In genomic region chr17:33063001-33063400, GRCm38 (mm10) we compare ENCODE assay signal across 35 mouse cellular contexts. TPM values are rescaled to one million over a fixed set of nuclear protein-coding genes. Genes with fewer than 3 reads are reported as not detected.
DNase-seq lines count a peak whose midpoint lies in the region; ATAC-seq and TF ChIP-seq lines count a peak whose summit lies in the region.
"Had no signal": no experiment of that assay in that cellular context is flagged by ENCODE, and none has a peak within 500 bp of the region (broad histone marks: within the 10 kb centered on the region; RNA-seq: fewer than 3 reads in every experiment).

No protein-coding gene starts in this region.

- H3K27ac ChIP-seq in ES-E14 (ENCODE audit: insufficient read depth, low read depth, low read length, poor library complexity, severe bottlenecking), result no peak overlapping the region
- H3K27ac ChIP-seq in hindbrain, embryonic 13.5 days, result no peak overlapping the region
- H3K27ac ChIP-seq: forebrain, embryonic 10.5 days; forebrain, embryonic 13.5 days; heart, adult 2 months; heart, embryonic 10.5 days; heart, embryonic 13.5 days; hindbrain, embryonic 15.5 days had no signal

- H3K9me3 ChIP-seq in megakaryocyte, embryonic 14.5 days, result peaks cover 11% of the 10 kb centered on the region; the same call in 1 of the 2 replicates
- H3K9me3 ChIP-seq in ES-E14 (ENCODE audit: control insufficient read depth, insufficient read depth, low read depth, low read length), result no peaks in the 10 kb centered on the region
- H3K9me3 ChIP-seq in hindbrain, embryonic 13.5 days, result no peaks in the 10 kb centered on the region
- H3K9me3 ChIP-seq: forebrain, embryonic 10.5 days; forebrain, embryonic 13.5 days; heart, embryonic 10.5 days; heart, embryonic 13.5 days; hindbrain, embryonic 15.5 days had no signal

- peaks cover 7% of the 10 kb centered on the region for H3K27me3 ChIP-seq in megakaryocyte, embryonic 14.5 days (replicated peaks)
- H3K27me3 ChIP-seq in hindbrain, embryonic 13.5 days, result 0 out of 2 replicates have a peak, but pooled peaks cover 6% of the 10 kb centered on the region
- H3K27me3 ChIP-seq: forebrain, embryonic 13.5 days; heart, embryonic 13.5 days; hindbrain, embryonic 15.5 days had no signal

- no peak for ATAC-seq in megakaryocyte, adult 5-6 weeks (ENCODE audit: poor library complexity, severe bottlenecking)
- no peak for ATAC-seq in hindbrain, embryonic 13.5 days (ENCODE audit: low FRiP score)
- ATAC-seq: CD4-positive, CD25-positive, alpha-beta regulatory T cell, adult 4 months; forebrain, embryonic 13.5 days; forebrain, embryonic 16.5 days had no signal

- WGBS in hindbrain, embryonic 13.5 days, result 0% methylated on average over 1 of the region's 1 CpGs

- no peak overlapping the region for H3K4me2 ChIP-seq in hindbrain, embryonic 13.5 days
- H3K4me2 ChIP-seq: forebrain, embryonic 13.5 days; heart, embryonic 13.5 days; hindbrain, embryonic 15.5 days had no signal

- H3K36me3 ChIP-seq in megakaryocyte, embryonic 14.5 days (replicated peaks; ENCODE audit: low read length), result no peaks in the 10 kb centered on the region
- no peaks in the 10 kb centered on the region for H3K36me3 ChIP-seq in ES-E14 (ENCODE audit: control insufficient read depth, insufficient read depth, low read length, poor library complexity, severe bottlenecking)
- H3K36me3 ChIP-seq in hindbrain, embryonic 13.5 days, result no peaks in the 10 kb centered on the region
- H3K36me3 ChIP-seq: forebrain, embryonic 10.5 days; heart, embryonic 10.5 days; heart, embryonic 13.5 days; hindbrain, embryonic 15.5 days had no signal

- peak overlapping the region; percentile 64 for H3K4me3 ChIP-seq in megakaryocyte, embryonic 14.5 days (replicated peaks)
- H3K4me3 ChIP-seq in ES-E14 (ENCODE audit: insufficient read depth in 1 of 2, low read depth in 1 of 2, low read length in 2 of 2, poor library complexity in 1 of 2, severe bottlenecking in 1 of 2), result no peak overlapping the region
- no peak overlapping the region for H3K4me3 ChIP-seq in hindbrain, embryonic 13.5 days
- H3K4me3 ChIP-seq: forebrain, embryonic 10.5 days; forebrain, embryonic 13.5 days; heart, adult 2 months; heart, embryonic 10.5 days; heart, embryonic 13.5 days; hindbrain, embryonic 15.5 days had no signal

- DNase-seq in ES-E14 (ENCODE audit: low read depth, low spot score) (peak; percentile 47), ZHBTc4 (ENCODE audit: low read depth, low spot score) (peak; percentile 90)
- DNase-seq in adrenal gland, postnatal 10 days, result no peak
- DNase-seq: adrenal gland, adult 2 months; adrenal gland, postnatal 25 days; cerebellum, adult 11-12 months; cerebellum, adult 8-10 months; cerebellum, postnatal 10 days; cerebellum, postnatal 36 days; gastrocnemius, postnatal 10 days; gastrocnemius, postnatal 36 days; heart, adult 2 months; heart, postnatal 14 days; heart, postnatal 4 days; kidney, adult 11 months had no signal

- in situ Hi-C loops in ES-E14 (cut with MboI; ENCODE audit: low sequenced_read_pairs in 2 of 2, unreplicated experiment in 2 of 2), result no loop called here

- peaks cover 10% of the 10 kb centered on the region for H3K4me1 ChIP-seq in megakaryocyte, embryonic 14.5 days
- H3K4me1 ChIP-seq in ES-E14 (ENCODE audit: control insufficient read depth in 2 of 2, insufficient read depth in 2 of 2, low read length in 2 of 2, poor library complexity in 1 of 2), result peaks cover 2 to 6% of the 10 kb centered on the region in 2 experiments; a peak in 3 of 4 replicates
- no peaks in the 10 kb centered on the region for H3K4me1 ChIP-seq in hindbrain, embryonic 13.5 days (replicated peaks)
- H3K4me1 ChIP-seq: forebrain, embryonic 13.5 days; heart, embryonic 10.5 days; heart, embryonic 13.5 days; hindbrain, embryonic 15.5 days had no signal

- no peak overlapping the region for H3K9ac ChIP-seq in ES-E14 (ENCODE audit: insufficient read depth, low read depth, low read length, poor library complexity, severe bottlenecking)
- H3K9ac ChIP-seq in hindbrain, embryonic 13.5 days, result no peak overlapping the region
- H3K9ac ChIP-seq: forebrain, embryonic 13.5 days; heart, embryonic 13.5 days; hindbrain, embryonic 15.5 days had no signal

TF ChIP-seq in ES-E14, 5 proteins besides CTCF, POLR2A, EP300 and RAD21:
- no peak for TF ChIP-seq ZC3H11A (IDR thresholded peaks at IDR 0.05; ENCODE audit: borderline replicate concordance, low read depth, low read length)
- no peak for TF ChIP-seq HCFC1 (IDR thresholded peaks at IDR 0.05; ENCODE audit: borderline replicate concordance, insufficient read depth, low read length)
- 0 out of 2 replicates have a peak, but pooled peaks have one; percentile 45 for TF ChIP-seq ZNF384 (IDR thresholded peaks at IDR 0.05; ENCODE audit: low read depth, low read length)
- TF ChIP-seq CHD2 (IDR thresholded peaks at IDR 0.05; ENCODE audit: low read depth, low read length), result peak; percentile 19; the same call in 1 of the 2 replicates
- TF ChIP-seq MAFK (IDR thresholded peaks at IDR 0.05; ENCODE audit: insufficient read depth, low read depth, low read length), result peak; percentile 83
TF ChIP-seq in ES-E14: peak in this region for 3.

RNA-seq across cellular contexts. Expression of gene 4921501E09Rik, which starts 4.9 kb away (rescaled TPM):
- polyA plus RNA-seq in megakaryocyte, embryonic 14.5 days (2012; ENCODE audit: insufficient read depth, low replicate concordance), result not detected in 2 replicates
- not detected in 2 replicates for total RNA-seq in megakaryocyte, adult 5-6 weeks (2015)
- total RNA-seq in megakaryocyte, adult 5-6 weeks (2017), result not detected in 2 replicates
- not detected in 2 replicates for total RNA-seq in ES-E14 (2012; rRNA removed)
- not detected for total RNA-seq in adrenal gland, postnatal 10 days (2021)
- not detected in 2 replicates for polyA plus RNA-seq in hindbrain, embryonic 13.5 days (2015; fragmentation: Nextera tagmentation; extraction: Ambion mirVana)
- total RNA-seq: adrenal gland, adult 2 months; adrenal gland, postnatal 25 days; gastrocnemius, adult 18-20 months; gastrocnemius, postnatal 10 days; gastrocnemius, postnatal 36 days; granulocyte monocyte progenitor cell, adult 5-6 weeks; heart, adult 2 months; heart, postnatal 14 days; heart, postnatal 4 days; MEL had no signal
- polyA plus RNA-seq: adrenal gland, adult 2 months; brain, embryonic 14.5 days; C2C12; CD4-positive, CD25-positive, alpha-beta regulatory T cell, adult 4 months; embryonic facial prominence, embryonic 11.5 days; embryonic facial prominence, embryonic 14.5 days; forebrain, embryonic 10.5 days; forebrain, embryonic 13.5 days; forebrain, embryonic 16.5 days; heart, adult 2 months; heart, embryonic 10.5 days; heart, embryonic 13.5 days; heart, embryonic 16.5 days; hindbrain, embryonic 11.5 days; hindbrain, embryonic 15.5 days; intestine, embryonic 14.5 days had no signal

RNA-seq across cellular contexts. Expression of gene Zfp563, which starts 26.1 kb away (rescaled TPM):
- not detected in 2 replicates for polyA plus RNA-seq in megakaryocyte, embryonic 14.5 days (2012; ENCODE audit: insufficient read depth, low replicate concordance)
- total RNA-seq in megakaryocyte, adult 5-6 weeks (2015), result 3.8 and 4.0 TPM in 2 replicates
- total RNA-seq in megakaryocyte, adult 5-6 weeks (2017), result 2.8 and 2.9 TPM in 2 replicates
- 3.1 and 4.0 TPM in 2 replicates for total RNA-seq in ES-E14 (2012; rRNA removed)
- total RNA-seq in adrenal gland, postnatal 10 days (2021), result 10 to 100 TPM in 1 of 2 experiments, 1 to 10 TPM in 1; 6.3 to 11.1 TPM
- 21.4 and 23.8 TPM in 2 replicates for polyA plus RNA-seq in hindbrain, embryonic 13.5 days (2015; fragmentation: Nextera tagmentation; extraction: Ambion mirVana)

RNA-seq across cellular contexts. Expression of gene Zfp763, which starts 29.8 kb away (rescaled TPM):
- 1.4 TPM in 1 of 2 replicates, not detected in the other for polyA plus RNA-seq in megakaryocyte, embryonic 14.5 days (2012; ENCODE audit: insufficient read depth, low replicate concordance)
- total RNA-seq in megakaryocyte, adult 5-6 weeks (2015), result 3.8 and 4.0 TPM in 2 replicates
- 3.0 and 3.6 TPM in 2 replicates for total RNA-seq in megakaryocyte, adult 5-6 weeks (2017)
- 4.6 and 4.9 TPM in 2 replicates for total RNA-seq in ES-E14 (2012; rRNA removed)
- total RNA-seq in adrenal gland, postnatal 10 days (2021), result 1 to 10 TPM; 5.9 to 8.7 TPM
- 25.5 and 26.5 TPM in 2 replicates for polyA plus RNA-seq in hindbrain, embryonic 13.5 days (2015; fragmentation: Nextera tagmentation; extraction: Ambion mirVana)
